Mouse (Mus musculus): ENCODE measurements around the gene Arpc1a. TPM values are rescaled to one million over a fixed set of nuclear protein-coding genes. Genes with fewer than 3 reads are reported as not detected.

The Arpc1a gene
- polyA plus RNA-seq, 1 experiment from 2014 or later: 52.3 TPM

- ATAC-seq (ENCODE audit: low read depth): peak; percentile 92
- H3K36me3 ChIP-seq (ENCODE audit: control insufficient read depth, insufficient read depth): peaks cover 39% of the 10 kb centered on the region
- peak within 1 kb of the TSS; percentile 83 for H3K4me2 ChIP-seq (ENCODE audit: low read depth, low read length)
- no peaks in the 10 kb centered on the region for H3K27me3 ChIP-seq (ENCODE audit: control insufficient read depth, insufficient read depth, low read depth, low read length)
- H3K4me3 ChIP-seq (ENCODE audit: low read depth, low read length): peak within 1 kb of the TSS; percentile 93
- peaks cover 22% of the 10 kb centered on the region for H3K4me1 ChIP-seq (ENCODE audit: control insufficient read depth, low read depth, low read length)
- peak within 1 kb of the TSS; percentile 94 for H3K27ac ChIP-seq (ENCODE audit: low read length)
- under 1% methylated on average over 82 of the region's 84 CpGs for WGBS (ENCODE audit: insufficient replicate concordance)
- H3K9ac ChIP-seq (ENCODE audit: low read depth, low read length): peak within 1 kb of the TSS; percentile 90
- no peaks in the 10 kb centered on the region for H3K9me3 ChIP-seq (replicated peaks; ENCODE audit: control insufficient read depth, low read length)
These were observed 56.2 kb downstream of the Arpc1a start, which contains the start of the genes Pdap1 and Bud31 for GRCm38 (mm10) chr5:145139571-145140519. Pdap1 (minus strand) TSS chr5:145140238. Bud31 (plus strand) TSS chr5:145140362.

GRCm38 (mm10) chr5:145140611-145141010 lies 57.0 kb downstream of the Arpc1a start:
- H3K36me3 ChIP-seq (ENCODE audit: control insufficient read depth, insufficient read depth): peaks cover 41% of the 10 kb centered on the region
- WGBS (ENCODE audit: insufficient replicate concordance): under 1% methylated on average over 18 of the region's 18 CpGs
- peak; percentile 25 for ATAC-seq (ENCODE audit: low read depth)
- H3K9me3 ChIP-seq (replicated peaks; ENCODE audit: control insufficient read depth, low read length): no peaks in the 10 kb centered on the region
- no peaks in the 10 kb centered on the region for H3K27me3 ChIP-seq (ENCODE audit: control insufficient read depth, insufficient read depth, low read depth, low read length)
- H3K4me2 ChIP-seq (ENCODE audit: low read depth, low read length): peak overlapping the region; percentile 83
- peak overlapping the region; percentile 90 for H3K9ac ChIP-seq (ENCODE audit: low read depth, low read length)
- H3K27ac ChIP-seq (ENCODE audit: low read length): peak overlapping the region; percentile 94
- H3K4me1 ChIP-seq (ENCODE audit: control insufficient read depth, low read depth, low read length): peaks cover 22% of the 10 kb centered on the region
- peak overlapping the region; percentile 93 for H3K4me3 ChIP-seq (ENCODE audit: low read depth, low read length)

- no peak for ATAC-seq (ENCODE audit: low read depth)
- Histone ChIP-seq H3K27me3 (ENCODE audit: control insufficient read depth, insufficient read depth, low read depth, low read length) (no peaks in the 10 kb centered on the region), H3K4me1 (ENCODE audit: control insufficient read depth, low read depth, low read length) (peaks cover 12% of the 10 kb centered on the region), H3K4me2 (ENCODE audit: low read depth, low read length) (no peak overlapping the region), H3K9ac (ENCODE audit: low read depth, low read length) (no peak overlapping the region), H3K36me3 (ENCODE audit: control insufficient read depth, insufficient read depth) (peaks cover 84% of the 10 kb centered on the region), H3K27ac (ENCODE audit: low read length) (no peak overlapping the region), H3K9me3 (replicated peaks; ENCODE audit: control insufficient read depth, low read length) (no peaks in the 10 kb centered on the region), H3K4me3 (ENCODE audit: low read depth, low read length) (no peak overlapping the region)
- WGBS (ENCODE audit: insufficient replicate concordance): 78% methylated on average over 5 of the region's 5 CpGs
These were observed 64.1 kb downstream of the Arpc1a start for GRCm38 (mm10) chr5:145147748-145148147.

- Histone ChIP-seq H3K9me3 (replicated peaks; ENCODE audit: control insufficient read depth, low read length) (no peaks in the 10 kb centered on the region), H3K27ac (ENCODE audit: low read length) (0 out of 2 replicates have a peak overlapping the region, but pooled peaks have one; percentile 31), H3K4me1 (ENCODE audit: control insufficient read depth, low read depth, low read length) (peaks cover 19% of the 10 kb centered on the region), H3K27me3 (ENCODE audit: control insufficient read depth, insufficient read depth, low read depth, low read length) (no peaks in the 10 kb centered on the region), H3K9ac (ENCODE audit: low read depth, low read length) (no peak overlapping the region), H3K36me3 (ENCODE audit: control insufficient read depth, insufficient read depth) (peaks cover 70% of the 10 kb centered on the region), H3K4me2 (ENCODE audit: low read depth, low read length) (no peak overlapping the region), H3K4me3 (ENCODE audit: low read depth, low read length) (no peak overlapping the region)
- ATAC-seq (ENCODE audit: low read depth): peak; percentile 33; the same call in 1 of the 2 replicates
- WGBS (ENCODE audit: insufficient replicate concordance): 40% methylated on average over 6 of the region's 6 CpGs
These were observed 65.7 kb downstream of the Arpc1a start for GRCm38 (mm10) chr5:145149294-145149693.

GRCm38 (mm10) chr5:145152690-145153089 lies 69.1 kb downstream of the Arpc1a start:
- WGBS (ENCODE audit: insufficient replicate concordance): 40% methylated on average over 5 of the region's 5 CpGs
- Histone ChIP-seq H3K27me3 (ENCODE audit: control insufficient read depth, insufficient read depth, low read depth, low read length) (no peaks in the 10 kb centered on the region), H3K9ac (ENCODE audit: low read depth, low read length) (no peak overlapping the region), H3K4me1 (ENCODE audit: control insufficient read depth, low read depth, low read length) (peaks cover 19% of the 10 kb centered on the region), H3K36me3 (ENCODE audit: control insufficient read depth, insufficient read depth) (peaks cover 53% of the 10 kb centered on the region), H3K27ac (ENCODE audit: low read length) (0 out of 2 replicates have a peak overlapping the region, but pooled peaks have one; percentile 48), H3K4me2 (ENCODE audit: low read depth, low read length) (no peak overlapping the region), H3K9me3 (replicated peaks; ENCODE audit: control insufficient read depth, low read length) (no peaks in the 10 kb centered on the region), H3K4me3 (ENCODE audit: low read depth, low read length) (no peak overlapping the region)
- peak; percentile 41; the same call in 1 of the 2 replicates for ATAC-seq (ENCODE audit: low read depth)

Other genes with a start within 250 kb of the Arpc1a start
- gene Smurf1, start 118.0 kb upstream of the Arpc1a start, polyA plus RNA-seq (2015; fragmentation: Nextera tagmentation; extraction: Ambion mirVana): 1.1 and 1.4 TPM in 2 replicates
- gene Gm4871, start 51.1 kb upstream of the Arpc1a start, polyA plus RNA-seq (2015; fragmentation: Nextera tagmentation; extraction: Ambion mirVana): not detected in 2 replicates
- gene 1700018F24Rik, start 40.8 kb upstream of the Arpc1a start, polyA plus RNA-seq (2015; fragmentation: Nextera tagmentation; extraction: Ambion mirVana): not detected in 2 replicates
- gene Kpna7, start 200 bp downstream of the Arpc1a start, polyA plus RNA-seq (2015; fragmentation: Nextera tagmentation; extraction: Ambion mirVana): 0.14 and 0.17 TPM in 2 replicates
- gene Arpc1b, start 30.4 kb downstream of the Arpc1a start, polyA plus RNA-seq (2015; fragmentation: Nextera tagmentation; extraction: Ambion mirVana): 164 and 166 TPM in 2 replicates
- gene Pdap1, start 56.4 kb downstream of the Arpc1a start, polyA plus RNA-seq (2015; fragmentation: Nextera tagmentation; extraction: Ambion mirVana): 33.6 and 36.3 TPM in 2 replicates
- 111 and 125 TPM in 2 replicates for gene Bud31, start 56.5 kb downstream of the Arpc1a start, polyA plus RNA-seq (2015; fragmentation: Nextera tagmentation; extraction: Ambion mirVana)
- 7.3 and 7.8 TPM in 2 replicates for gene Ptcd1, start 83.3 kb downstream of the Arpc1a start, polyA plus RNA-seq (2015; fragmentation: Nextera tagmentation; extraction: Ambion mirVana)
- gene Cpsf4, start 83.4 kb downstream of the Arpc1a start, polyA plus RNA-seq (2015; fragmentation: Nextera tagmentation; extraction: Ambion mirVana): 22.7 and 24.0 TPM in 2 replicates
- 454 and 484 TPM in 2 replicates for gene Atp5j2, start 108.2 kb downstream of the Arpc1a start, polyA plus RNA-seq (2015; fragmentation: Nextera tagmentation; extraction: Ambion mirVana)
- gene Zkscan14, start 118.0 kb downstream of the Arpc1a start, polyA plus RNA-seq (2015; fragmentation: Nextera tagmentation; extraction: Ambion mirVana): 6.9 and 7.9 TPM in 2 replicates
- 3.8 and 4.3 TPM in 2 replicates for gene Zkscan5, start 120.7 kb downstream of the Arpc1a start, polyA plus RNA-seq (2015; fragmentation: Nextera tagmentation; extraction: Ambion mirVana)
- gene Zfp655, start 147.9 kb downstream of the Arpc1a start, polyA plus RNA-seq (2015; fragmentation: Nextera tagmentation; extraction: Ambion mirVana): 18.8 and 19.3 TPM in 2 replicates
- 0.14 and 0.22 TPM in 2 replicates for gene Zscan25, start 196.7 kb downstream of the Arpc1a start, polyA plus RNA-seq (2015; fragmentation: Nextera tagmentation; extraction: Ambion mirVana)